Mouse (Mus musculus): ENCODE results near the gene Ddx47. TPM values are rescaled to one million over a fixed set of nuclear protein-coding genes. Genes with fewer than 3 reads are reported as not detected.

Ddx47 gene
- total RNA-seq, 4 experiments from 2014 or later = 68.5 to 72.8 (median 72.4) TPM

DNA sequence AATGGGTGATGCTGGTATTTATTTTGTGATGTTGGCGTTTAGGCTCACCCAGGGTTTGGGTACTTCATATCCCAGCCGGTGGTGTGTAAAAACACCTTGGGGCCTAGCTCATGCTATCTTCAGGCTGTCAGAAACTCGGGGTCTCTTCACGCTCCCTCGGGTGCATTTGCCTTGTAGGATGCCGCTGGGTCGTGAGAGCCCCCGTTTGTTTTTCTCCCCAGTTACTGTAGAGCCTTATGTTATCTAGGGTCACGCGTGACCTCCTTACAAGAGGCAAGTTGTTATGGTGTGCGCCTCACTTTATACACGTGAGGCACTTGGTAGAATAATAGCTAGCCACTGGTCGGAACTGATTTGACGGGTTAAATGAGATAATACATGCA is 313 bp downstream of the Ddx47 start:
- DNase-seq = no peak

DNA sequence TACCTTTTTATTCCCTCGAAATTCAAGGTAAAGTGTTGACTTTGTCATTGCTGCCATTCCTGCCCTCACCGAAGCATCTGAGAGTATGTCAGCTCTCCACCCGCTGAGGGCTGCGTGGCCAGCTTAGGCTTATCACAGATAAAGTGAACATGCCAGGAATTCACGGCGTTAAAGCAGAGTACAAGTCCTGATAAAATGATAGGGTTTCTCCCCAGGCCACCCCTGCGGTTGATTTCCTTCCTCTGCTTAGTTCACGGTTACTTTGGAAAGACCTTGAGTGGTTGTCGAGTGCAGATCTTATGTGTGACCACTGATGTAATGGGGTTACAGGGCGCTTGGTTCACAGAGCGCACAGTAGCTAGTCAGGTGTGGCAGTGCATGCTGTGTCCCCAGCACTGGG is 5.8 kb downstream of the Ddx47 start:
- DNase-seq = no peak

DNA sequence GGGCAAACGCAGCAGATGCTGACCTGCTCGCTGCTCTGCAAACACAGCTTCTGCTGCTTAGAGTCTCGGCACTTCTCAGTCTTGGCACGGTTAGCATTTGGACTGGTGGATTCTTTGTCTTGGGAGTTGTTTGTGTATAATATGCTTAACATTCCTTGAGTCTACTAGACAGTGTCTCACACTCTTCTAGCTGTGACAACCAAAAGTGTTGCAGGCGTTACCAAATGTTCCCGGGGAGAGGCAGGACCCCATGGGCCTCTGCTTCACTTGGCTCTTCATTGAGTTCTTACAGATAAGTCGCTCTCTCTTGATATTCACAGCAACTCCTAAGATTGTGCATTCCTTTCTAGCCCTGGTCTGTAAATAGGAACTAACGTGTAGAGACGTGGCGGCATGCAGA is 8.2 kb downstream of the Ddx47 start:
- DNase-seq = no peak

DNA sequence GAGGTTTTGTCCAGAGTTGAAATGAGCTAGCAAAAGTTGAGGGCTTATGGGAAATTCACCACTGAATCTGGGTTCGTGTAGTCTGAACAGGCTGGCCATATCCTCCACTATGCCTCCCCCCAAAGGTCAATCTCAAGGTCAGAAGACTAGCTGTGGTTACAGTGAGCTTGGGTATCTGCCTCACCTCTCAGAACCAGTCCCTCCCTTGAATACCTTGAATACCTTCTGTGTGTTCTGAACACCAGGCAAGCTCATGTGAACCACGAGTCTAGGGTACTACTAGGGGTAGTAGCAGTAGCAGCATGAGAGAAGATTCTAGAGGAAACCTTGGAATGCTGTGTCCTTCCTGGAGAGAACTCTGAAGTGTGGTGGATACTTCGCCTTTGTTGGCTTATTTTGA is 10.2 kb downstream of the Ddx47 start:
- no peak for DNase-seq

DNA sequence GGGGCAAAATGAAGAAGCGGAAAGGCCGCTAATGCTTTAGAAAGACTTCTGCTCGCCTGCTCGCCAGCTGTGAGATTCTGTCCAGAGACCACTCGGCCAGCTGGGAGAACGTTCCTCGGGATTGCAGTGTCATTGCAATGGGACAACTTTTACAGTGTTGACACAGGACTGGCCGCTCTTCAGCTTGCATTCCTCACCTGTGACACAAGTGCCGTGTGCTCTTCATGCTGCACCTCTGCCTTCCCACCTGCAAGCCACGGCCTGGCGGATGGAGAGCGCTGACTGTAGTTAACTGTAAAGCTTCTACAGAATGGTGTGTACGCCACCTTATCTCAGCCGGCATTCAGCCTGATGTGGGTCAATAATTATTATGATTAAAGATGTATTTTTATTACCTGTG is 12.0 kb downstream of the Ddx47 start:
- DNase-seq = no peak

DNA sequence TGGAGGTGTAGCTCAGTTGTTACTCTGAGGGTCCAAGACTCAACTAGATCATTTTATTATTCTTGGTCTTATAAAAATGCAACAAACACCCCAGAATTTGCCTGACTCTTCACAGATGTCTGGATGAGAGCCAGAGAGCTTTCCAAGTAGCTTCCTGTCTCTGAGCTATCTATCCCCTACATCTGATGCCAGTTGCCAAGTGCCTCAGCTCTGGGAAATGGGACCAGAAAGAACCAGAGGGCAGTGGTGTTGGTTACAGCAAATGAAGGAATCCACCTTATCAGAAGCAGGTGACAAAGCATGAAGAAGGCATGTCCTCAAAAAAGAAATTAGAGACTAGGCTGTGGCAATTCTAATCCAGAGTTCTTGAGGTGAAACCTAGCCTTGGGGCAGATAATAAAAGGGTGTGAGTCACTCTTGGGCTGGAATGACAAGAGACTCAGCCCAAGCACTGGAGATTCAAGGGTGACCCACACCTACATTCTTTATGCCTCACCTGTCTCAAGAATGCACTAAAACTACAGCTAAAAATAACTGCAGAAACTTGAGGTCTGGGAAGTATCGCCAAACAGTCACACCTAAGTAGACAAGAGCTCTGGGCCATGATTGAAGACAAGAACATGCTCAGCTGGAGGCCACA is 13.5 kb downstream of the Ddx47 start:
- no peak for DNase-seq

DNA sequence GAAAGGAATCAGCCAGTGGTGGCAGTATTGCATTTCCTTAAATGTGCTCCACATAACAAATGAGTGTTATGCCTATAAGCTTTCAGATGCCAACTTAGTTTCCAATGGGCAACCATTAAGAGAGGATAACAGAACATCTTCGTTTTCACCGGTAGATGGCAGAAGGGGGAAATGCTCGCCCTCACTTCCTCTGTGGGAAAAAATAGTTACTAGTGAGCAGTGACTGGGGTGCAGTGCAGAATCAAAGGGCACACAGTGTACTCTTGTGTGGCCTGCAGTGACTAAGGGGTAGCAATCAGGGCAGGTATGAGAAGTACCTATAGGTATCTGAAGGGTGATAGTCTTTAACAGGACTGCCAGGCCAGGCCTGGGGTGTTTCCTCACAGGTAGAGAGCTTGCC is 14.8 kb downstream of the Ddx47 start:
- DNase-seq = no peak

DNA sequence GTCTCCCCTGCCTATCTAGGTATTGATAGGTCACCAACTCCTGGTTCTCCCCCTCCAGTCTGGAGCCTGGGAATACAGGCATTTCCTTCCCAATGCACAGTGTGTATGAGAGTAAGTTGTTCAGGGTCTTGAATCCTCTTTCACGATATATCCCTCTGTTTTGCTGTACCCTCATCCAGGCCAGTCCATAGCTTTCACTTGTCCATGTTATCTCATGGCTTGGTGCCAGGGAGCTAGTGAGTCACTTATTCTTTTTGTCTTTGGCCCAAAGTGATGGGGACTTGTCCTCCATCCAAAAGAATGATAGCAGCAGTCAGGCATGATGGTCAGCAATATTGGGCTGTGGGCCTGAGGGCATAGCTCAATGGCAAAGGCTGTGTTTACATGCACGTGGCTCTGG is 15.3 kb downstream of the Ddx47 start:
- peak; percentile 37 for DNase-seq

DNA sequence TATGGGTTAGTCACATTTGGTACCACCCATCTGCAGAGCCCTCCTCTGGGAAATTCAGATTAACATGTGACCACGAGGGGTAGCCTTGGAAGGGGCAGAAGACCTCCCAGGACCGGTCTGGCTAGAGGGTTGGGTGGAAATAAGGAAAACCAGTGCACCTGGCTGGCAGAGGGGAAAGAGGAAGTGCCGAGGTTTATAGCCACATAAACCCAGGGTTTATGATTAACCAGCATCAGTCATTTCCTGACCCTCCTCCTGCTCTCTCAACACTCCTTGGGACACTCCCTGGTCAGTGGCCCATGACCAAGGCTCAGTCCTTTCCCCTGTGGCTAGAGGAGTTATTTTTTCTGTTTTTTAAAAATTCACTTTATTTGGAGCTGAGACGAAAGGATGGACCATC is 17.8 kb downstream of the Ddx47 start:
- no peak for DNase-seq

DNA sequence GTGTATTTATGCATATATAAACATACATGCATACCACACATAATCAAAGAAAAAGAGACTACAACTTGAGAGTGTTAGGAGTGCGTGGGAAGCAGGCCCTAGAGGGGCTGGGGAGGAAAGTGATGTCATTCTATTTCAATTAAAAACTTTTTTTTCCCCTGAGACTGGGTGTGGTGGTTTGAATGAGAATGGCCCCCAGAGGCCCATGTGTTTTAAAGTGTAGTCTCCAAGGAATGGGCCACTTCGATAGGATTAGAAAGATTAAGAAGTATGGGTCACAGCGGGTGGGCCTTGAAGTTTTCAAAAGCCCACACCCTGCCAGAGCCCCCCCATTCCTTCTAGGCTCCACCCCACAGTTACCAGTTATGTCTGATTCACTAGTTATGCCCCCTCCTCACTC is 27.3 kb downstream of the Ddx47 start:
- no peak for DNase-seq

DNA sequence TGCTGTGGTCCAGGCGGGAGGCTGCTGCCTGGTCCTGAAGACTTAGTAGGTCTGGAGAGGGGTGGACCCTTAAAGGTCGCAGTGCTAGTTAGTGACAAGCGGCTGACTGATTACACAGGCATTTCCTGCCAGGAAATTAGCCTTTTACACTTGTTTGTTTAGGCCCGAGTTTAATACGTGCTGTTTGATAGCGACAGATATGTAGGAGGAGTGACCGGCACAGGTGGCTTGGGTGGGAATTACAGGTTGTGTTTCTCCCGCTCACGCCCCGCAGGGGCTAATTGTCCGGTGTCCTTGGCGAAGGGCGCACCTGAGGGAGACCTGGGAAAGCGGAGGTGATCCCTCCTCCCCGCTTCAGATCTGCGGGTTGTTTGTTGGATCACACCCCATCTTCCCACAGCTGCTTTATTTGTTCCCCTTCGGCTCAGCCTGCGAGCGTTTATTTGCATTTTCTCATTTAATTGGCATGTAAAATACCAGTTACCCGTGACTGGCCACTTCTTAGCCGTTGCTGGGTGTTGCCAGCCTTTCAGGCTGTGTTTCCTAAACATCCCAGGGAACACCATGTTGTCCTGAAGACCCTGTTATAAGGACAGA is 29.0 kb downstream of the Ddx47 start:
- DNase-seq = no peak

DNA sequence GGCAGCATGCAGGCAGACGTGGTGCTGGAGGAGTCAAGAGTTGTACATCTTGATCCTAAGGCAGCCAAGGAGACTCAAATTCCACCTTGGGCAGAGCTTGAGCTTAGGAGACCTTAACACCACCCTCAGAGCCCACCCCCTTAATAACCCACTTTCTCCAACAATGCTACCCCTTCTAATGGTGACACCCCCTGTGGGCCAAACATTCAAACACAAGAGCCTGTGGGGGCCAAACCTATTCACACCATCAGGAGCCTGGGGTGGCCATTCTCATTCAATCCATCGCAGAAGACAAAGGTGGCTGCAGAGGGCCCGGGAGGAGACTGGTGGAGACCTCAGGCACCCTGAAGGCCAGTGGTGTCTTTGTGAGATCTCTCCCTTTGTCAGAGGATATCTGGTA is 30.5 kb downstream of the Ddx47 start:
- no peak for DNase-seq

DNA sequence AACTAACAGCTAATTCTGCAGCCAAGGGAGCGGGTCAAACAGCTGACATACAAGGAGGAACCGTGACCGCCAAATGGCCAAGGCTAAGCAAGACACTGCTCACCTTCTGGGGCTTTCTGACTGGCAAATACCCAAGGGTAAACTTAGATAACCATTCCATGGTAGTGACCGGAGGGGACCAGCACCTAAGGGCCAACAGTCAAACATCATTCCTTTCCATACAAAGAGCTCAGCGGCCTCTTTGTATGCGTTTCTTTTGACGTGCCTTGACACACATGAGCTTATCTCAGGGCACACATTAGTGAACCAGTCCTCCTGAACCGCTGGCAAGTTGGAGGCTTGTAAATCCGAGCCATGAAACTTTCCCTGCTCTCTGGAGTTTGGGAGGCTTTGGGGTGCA is 35.9 kb downstream of the Ddx47 start:
- DNase-seq = no peak

DNA sequence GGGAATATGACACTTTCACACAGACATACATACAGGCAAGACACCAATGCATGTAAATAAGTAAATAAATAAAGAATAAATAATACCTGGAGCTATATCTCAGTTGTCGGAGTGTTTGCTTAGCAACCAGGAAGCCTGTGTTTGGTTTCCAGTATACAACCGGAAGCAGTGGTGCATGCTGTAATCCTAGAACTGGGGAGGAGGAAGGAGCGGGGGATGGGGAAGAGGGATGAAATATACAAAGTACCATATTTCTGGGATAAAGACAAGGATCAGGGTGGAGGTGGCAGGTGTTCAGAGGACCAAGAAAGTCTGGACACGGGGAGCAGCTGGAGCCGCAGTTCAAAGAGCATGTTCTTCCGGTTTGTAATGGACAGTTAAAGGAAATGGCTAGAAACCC is 37.1 kb downstream of the Ddx47 start:
- DNase-seq = no peak

DNA sequence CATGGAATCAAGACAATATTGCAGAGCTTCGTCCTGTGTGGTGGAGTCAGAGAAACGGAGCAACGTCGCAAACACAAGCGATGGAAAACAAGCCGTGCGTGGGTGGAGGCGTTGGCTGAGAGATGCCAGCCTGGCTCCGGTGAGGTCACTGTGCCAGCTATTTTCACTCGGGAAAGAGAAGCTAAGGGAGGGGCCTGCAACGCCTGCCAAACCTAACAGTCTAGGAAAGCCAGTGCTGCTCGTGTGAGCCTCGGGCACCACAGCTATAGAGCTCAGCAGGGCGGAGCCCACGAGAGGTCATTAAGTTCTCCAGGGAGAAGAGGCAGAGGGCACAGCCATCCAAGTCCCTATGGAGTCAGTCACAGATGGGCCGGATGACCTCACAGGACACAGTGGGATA is 37.5 kb downstream of the Ddx47 start:
- no peak for DNase-seq

DNA sequence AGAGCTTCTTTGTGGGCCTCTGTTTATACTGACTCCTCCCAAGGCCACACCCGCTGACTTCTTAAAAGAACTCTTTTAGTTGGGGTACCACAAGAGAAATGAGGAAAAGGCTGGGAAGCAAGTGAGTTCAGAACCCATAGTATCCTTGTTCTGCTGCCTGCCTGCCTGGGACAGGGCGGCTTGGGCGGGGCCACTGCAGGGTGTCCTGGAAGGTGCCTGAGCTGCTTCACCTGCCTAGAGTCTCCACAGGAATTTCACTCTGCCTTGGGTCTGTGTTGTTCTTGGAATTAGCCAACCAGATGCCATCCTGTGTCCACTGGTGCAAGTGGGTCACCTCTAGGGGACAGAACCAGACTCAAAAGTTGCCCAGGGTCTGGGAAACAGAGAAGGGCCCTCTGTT is 42.4 kb downstream of the Ddx47 start:
- DNase-seq = no peak

DNA sequence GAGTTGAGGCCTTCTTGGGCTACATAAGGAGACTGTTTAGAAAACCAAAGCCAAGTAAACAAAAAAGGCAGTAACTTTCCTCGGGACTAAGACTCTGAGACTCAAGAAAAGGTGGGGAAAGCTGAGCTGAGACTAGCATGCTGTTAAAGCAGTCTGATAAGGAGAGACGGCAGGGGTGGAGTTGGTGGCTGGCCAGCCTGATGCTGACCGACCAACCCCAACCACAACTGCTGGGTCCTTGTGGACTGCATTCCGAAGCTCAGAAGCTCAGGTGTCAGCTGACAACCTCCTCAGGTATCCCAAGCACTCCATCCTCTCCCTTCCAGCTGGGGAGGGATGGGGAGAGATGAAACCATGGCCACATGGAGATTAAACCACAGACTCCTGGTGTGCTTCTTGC is 44.5 kb downstream of the Ddx47 start:
- DNase-seq = no peak

DNA sequence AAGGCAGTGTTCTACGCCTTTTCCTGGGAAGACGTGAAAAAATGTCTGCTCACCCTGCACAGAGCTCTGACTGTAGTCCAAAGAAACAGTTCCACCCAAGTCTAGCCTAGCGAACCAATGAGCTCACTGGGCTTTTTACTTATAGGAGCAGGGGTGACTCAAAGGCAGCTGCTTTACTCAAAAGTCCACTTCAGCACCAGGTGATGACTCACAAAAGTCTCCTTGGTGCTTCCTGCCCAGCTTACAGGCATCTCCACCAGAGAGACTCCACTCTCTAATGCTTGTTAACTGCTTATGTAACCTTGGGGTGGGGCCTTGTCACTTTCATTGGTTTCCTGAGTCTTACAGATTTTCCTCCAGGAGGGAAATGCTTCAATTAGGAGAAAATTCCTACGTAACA is 49.3 kb downstream of the Ddx47 start:
- DNase-seq = no peak

DNA sequence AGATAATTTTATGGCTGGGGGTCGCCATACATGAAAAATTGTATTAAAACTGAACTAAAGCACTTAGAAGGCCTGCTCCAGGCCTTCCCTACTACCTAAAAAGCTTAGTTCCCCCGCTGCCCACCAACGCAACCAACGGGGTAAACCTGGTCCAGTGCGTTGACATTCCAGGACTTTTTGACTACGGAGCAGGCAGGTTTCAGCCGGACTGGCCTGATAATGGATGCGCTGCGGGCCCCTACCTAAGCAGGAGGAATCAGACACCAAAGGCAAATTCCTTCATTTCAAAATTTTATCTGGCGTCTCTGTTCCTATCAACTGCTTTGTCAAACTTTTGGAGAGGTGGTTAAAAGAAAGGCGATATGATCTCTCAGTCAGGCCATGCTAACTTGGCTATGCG is 53.2 kb downstream of the Ddx47 start:
- DNase-seq = no peak

DNA sequence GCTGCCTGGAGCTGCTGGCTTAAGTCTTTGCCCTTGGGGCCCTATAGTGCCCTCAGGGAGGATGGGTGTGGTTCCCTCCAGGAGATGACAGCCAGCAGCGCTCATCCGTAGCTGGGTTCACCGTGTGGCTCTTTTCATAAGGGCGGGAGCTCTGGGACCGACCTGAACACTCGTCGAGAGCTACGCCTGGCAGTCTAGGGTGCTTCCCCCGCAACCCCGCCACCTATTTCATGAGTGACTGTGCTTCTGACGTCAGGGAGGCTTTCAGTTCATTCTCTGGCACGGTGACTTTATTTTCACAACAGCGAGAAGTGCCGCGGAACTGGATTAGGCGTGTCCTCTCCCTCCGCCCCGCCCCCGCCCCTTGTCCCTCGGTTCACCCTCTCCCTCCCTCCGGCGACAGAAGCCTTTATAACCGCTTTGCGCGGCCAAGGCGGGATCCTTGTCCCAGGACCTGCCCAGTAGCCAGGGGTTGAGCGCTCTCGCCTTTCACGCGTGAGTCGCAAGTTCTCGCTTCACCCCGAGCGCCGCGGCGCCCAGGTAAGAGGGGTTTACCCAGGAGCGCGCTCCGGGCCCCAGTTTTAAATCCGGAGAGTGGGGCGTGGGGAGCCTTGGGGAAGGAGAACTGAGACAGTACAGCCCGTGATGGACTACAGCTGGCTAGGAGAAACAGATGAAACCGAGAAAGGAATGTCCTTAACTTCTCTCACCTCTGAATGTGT is 54.0 kb downstream of the Ddx47 start, which contains the start of gene Gprc5a:
Gene Gprc5a, plus strand, starts transcription at position 416 of the 722 bp plus-strand sequence.
- peak; percentile 29 for DNase-seq

DNA sequence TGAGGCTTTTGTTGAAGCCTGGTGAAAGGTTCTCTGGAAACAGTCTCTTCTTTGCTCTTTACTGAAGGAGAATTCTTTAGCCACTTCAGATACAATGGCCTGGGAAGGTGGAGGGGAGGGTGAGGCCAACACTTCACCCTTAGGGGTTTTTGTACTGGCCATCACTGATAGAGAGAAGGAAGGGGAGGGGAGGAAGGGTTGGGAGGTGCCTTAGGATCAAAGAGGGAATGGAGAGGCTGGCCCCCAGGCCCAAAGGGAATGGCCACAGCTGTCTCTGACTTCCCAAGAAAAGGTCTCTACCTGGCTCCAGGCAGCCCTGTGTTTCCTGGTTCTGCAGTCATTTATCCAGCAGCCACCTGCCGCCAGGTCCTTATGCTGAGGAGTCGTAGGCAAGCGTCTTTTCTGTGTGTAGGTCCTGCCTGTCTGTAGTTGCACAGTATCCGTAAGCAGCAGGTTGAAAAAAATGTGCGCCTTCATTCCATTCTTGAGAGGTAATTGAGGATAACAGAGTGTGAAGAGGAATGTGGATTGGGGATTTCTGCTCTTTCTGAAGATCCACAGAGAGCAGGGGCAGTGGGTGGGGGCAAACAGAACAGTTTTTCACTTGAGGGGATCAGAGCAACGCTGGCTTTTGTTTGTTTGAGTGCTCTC is 55.5 kb downstream of the Ddx47 start:
- no peak for DNase-seq

DNA sequence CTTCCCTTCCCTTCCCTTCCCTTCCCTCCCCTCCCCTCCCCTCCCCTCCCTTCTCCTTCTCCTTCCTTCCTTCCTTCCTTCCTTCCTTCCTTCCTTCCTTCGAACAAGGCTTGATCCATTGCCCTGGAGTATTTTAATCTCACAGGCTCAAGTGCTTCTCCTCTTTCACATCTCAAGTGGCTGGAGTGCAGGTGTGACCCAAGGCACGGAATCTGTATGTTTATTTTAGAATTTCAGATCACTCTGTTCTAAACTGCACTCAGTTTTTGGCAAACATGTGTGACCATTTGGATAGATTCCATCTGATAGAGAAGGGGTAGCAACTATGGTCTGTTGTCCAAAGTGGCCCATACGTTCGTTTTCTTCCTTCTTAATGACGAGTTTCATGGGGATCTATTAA is 56.8 kb downstream of the Ddx47 start:
- DNase-seq = no peak

DNA sequence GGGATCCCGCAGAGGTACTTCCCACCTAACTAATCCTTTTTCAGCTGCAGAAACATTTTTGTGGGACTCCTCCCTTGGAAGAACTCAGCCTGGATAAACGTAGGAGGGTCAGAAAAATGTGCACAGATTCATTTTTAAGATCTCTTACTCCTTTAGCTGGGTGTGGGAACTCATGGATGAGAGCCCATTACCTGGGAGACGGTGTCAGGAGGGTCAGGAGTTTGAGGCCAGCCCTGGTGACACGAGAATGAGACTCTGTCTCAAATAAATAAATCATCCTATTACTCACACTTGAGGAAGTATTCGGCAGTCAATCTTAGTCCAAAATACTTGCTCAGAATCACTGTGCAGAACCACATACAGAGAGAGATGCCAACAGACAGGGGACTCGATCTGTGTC is 58.4 kb downstream of the Ddx47 start:
- DNase-seq = no peak

DNA sequence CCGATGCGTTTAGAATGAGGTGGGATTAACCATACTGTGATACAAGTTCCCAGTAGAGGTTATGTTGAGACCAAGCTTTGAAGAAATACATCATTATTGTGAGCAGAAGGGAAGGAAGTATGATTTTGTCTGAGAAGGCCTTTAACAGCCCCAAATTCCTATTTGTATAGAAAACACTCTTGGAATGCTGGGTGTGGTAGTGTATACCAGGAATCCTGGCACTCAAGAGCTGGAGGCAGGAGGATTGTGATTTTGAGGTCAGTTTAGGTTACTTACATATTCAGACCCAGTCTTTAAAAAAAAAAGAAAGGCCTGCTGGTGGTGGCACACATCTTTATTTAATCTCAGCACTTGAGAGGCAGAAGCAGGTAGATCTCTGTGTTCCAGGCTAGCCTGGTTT is 58.9 kb downstream of the Ddx47 start:
- no peak for DNase-seq
